Mouse (Mus musculus) midbrain, embryonic 15.5 days (tissue): ENCODE data around the gene Upk3a. TPM values are rescaled to one million over a fixed set of nuclear protein-coding genes. Genes with fewer than 3 reads are reported as not detected.

Experiments
- ATAC-seq: fragments of 200-750 bp; cut with Nextera tagmentation; replicated peaks from 2 replicates; pipeline ENCODE4 v1.8.0; 2017; ENCODE audit warnings: moderate TSS enrichment
- H3K27ac ChIP-seq: fragments of 300-500 bp; sonication (generic); 2 replicates; pipeline ENCODE4 v1.5.1; 2015; ENCODE audit warnings: mild to moderate bottlenecking, inconsistent platforms
- H3K27me3 ChIP-seq: fragments of 300-500 bp; sonication (generic); replicated peaks from 2 replicates; pipeline ENCODE4 v1.6.1; 2015; ENCODE audit warnings: inconsistent platforms
- H3K36me3 ChIP-seq: fragments of 300-500 bp; sonication (generic); replicated peaks from 2 replicates; pipeline ENCODE4 v1.6.1; 2015; ENCODE audit warnings: inconsistent platforms
- H3K4me1 ChIP-seq: fragments of 300-500 bp; sonication (generic); 2 replicates; pipeline ENCODE4 v1.6.1; 2015; ENCODE audit warnings: inconsistent platforms
- H3K4me2 ChIP-seq: fragments of 300-500 bp; sonication (generic); 2 replicates; pipeline ENCODE4 v1.6.1; 2015; ENCODE audit warnings: inconsistent platforms, mild to moderate bottlenecking, moderate library complexity
- H3K4me3 ChIP-seq: fragments of 300-500 bp; sonication (generic); 2 replicates; pipeline ENCODE4 v1.5.1; 2015; ENCODE audit warnings: mild to moderate bottlenecking, inconsistent platforms
- H3K9ac ChIP-seq: fragments of 300-500 bp; sonication (generic); 2 replicates; pipeline ENCODE4 v1.6.1; 2015; ENCODE audit warnings: mild to moderate bottlenecking, inconsistent platforms
- H3K9me3 ChIP-seq: fragments of 300-500 bp; sonication (generic); 2 replicates; pipeline ENCODE4 v1.6.1; 2016; ENCODE audit warnings: inconsistent platforms
- WGBS: fragments of 180-500 bp; shearing (Covaris S2); methylation state at CpG from one replicate; pipeline ENCODE4 v1.1.7; 2015; ENCODE audit warnings: mixed read lengths; 5-methylcytosine and 5-hydroxymethylcytosine counted together
- polyA plus RNA-seq: library from polyadenylated mRNA; unstranded; fragments of >200 nt; fragmentation: Nextera tagmentation; extraction: Ambion mirVana; gene quantifications from 2 replicates; pipeline ENCODE4 v1.2.1, GENCODE M21; 2015

The Upk3a gene
- polyA plus RNA-seq, 1 experiment from 2014 or later = 0.83 TPM

DNA sequence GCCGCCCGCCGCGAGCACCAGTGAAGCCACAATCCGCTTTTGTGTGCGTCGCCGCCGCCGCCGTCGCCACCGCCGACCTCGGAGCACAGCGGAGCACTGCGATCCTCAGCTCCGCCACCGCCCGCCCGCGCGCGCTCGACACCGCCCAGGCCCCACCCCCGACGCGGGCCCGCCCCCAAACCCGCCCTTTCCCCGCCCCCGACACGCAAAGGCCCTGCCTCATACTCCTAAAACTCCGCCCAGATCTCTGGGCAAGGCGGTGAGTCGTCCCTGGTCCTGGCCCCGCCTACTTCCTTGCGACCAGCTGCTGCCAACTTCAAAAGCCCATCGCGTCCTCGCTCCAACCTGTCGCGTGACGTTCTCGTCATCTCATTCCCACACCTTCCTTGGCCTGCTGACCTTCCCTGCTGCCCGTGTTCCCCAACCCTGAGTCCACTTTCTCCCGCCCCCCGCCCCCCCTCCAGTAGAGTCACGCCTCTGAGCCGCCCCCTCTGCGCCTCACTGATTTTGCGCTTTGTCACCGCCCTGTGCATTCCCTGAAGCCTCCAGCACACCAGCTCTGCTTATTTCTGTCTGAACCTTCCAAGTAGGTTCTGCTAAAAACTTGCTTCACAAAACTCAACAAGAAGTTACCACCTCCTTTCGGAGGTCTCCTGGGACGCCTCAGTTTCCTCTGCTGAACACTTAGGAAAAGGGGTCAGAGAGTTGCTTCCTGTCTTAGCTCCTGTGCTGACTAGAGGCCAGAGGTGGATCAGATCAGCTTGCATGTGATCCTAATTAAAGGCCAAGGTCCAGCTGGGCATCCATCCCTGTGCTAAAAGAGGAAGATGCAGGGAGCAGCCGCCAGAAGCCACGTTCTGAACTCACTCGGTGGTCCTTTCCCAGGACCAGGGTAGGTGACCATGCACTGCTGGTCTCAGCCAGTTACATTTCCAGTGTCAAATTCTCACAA is 28.8 kb upstream of the Upk3a start, which contains the start of gene 5031439G07Rik:
5031439G07Rik (minus strand) TSS at position 678 of the 952 bp plus-strand sequence.
- ATAC-seq = peak; percentile 90
- WGBS = 2% methylated on average over 28 of the region's 59 CpGs
- H3K4me2 ChIP-seq = peak within 1 kb of the TSS; percentile 63
- H3K4me3 ChIP-seq = peak within 1 kb of the TSS; percentile 91
- peaks cover 37% of the 10 kb centered on the region for H3K4me1 ChIP-seq
- H3K9me3 ChIP-seq = no peaks in the 10 kb centered on the region
- no peaks in the 10 kb centered on the region for H3K36me3 ChIP-seq
- no peaks in the 10 kb centered on the region for H3K27me3 ChIP-seq
- peak within 1 kb of the TSS; percentile 81 for H3K27ac ChIP-seq
- H3K9ac ChIP-seq = peak within 1 kb of the TSS; percentile 93

DNA sequence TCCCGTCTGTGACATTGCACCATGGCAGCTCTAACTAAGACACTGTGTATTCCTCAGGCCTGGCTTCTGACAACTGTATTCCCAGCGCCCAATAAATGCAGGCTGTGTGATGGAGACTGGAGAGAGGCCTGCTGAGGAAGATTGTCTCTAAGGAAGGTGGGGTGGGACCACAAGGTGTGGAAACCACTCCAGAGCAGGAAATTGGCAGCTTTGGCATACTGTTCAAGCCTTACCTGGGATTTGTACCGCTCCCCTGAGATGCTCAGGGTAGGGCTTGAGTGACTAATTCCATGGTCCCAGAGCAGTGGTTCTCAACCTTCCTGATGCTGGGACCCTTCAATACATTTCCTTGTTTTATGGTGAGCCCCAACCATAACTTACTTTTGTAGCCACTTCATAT is 27.8 kb upstream of the Upk3a start:
- H3K4me1 ChIP-seq = peaks cover 32% of the 10 kb centered on the region
- no peaks in the 10 kb centered on the region for H3K27me3 ChIP-seq
- H3K36me3 ChIP-seq = no peaks in the 10 kb centered on the region
- no peaks in the 10 kb centered on the region for H3K9me3 ChIP-seq
- 62% methylated on average over 3 of the region's 3 CpGs for WGBS
- ATAC-seq = no peak
- no peak overlapping the region for H3K4me3 ChIP-seq
- no peak overlapping the region for H3K9ac ChIP-seq
- H3K27ac ChIP-seq = no peak overlapping the region
- H3K4me2 ChIP-seq = no peak overlapping the region

DNA sequence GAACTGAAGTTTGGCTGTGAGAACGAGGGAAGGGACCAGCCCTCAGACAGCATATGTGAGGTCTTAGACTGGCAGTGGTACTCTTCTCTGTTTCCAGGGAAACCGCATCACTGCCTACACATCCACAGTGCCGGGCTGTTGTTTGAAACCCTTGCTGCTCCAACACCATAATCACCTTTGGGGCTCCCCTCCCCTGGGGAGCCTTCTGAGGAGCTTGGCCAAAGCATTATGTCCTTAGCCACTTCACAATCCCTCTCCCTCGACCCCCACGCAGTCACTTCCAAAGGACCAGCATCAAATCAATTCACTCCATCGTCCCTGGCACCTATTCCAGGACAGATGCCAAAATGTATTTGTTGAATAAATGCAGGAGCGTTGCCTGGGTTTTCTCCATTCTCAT is 27.2 kb upstream of the Upk3a start:
- no peak overlapping the region for H3K9ac ChIP-seq
- H3K4me1 ChIP-seq = peaks cover 31% of the 10 kb centered on the region
- 28% methylated on average over 7 of the region's 7 CpGs for WGBS
- no peaks in the 10 kb centered on the region for H3K27me3 ChIP-seq
- H3K4me2 ChIP-seq = no peak overlapping the region
- H3K9me3 ChIP-seq = no peaks in the 10 kb centered on the region
- ATAC-seq = no peak
- H3K27ac ChIP-seq = no peak overlapping the region
- no peak overlapping the region for H3K4me3 ChIP-seq
- H3K36me3 ChIP-seq = no peaks in the 10 kb centered on the region

DNA sequence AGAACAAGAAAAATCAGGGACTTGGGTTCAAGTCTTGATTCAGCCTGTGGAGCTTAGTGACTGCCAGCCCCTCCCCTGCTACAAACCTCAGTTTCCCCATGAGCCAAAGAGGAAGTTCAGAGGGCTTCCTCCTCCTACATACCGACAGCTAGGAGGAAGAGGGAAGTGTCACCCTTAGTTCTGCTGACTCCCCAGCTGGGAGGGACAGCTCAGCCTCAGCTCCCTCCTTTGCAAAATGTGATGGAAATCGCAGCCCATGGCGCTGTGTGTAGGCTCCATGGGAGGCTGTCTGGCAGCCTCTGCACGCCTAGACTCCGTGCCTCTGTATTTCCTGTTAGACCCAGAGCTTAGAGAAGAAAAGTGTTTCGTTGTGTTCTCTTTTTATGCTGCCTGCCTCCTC is 22.4 kb upstream of the Upk3a start:
- no peak overlapping the region for H3K9ac ChIP-seq
- H3K4me3 ChIP-seq = no peak overlapping the region
- H3K36me3 ChIP-seq = no peaks in the 10 kb centered on the region
- no peaks in the 10 kb centered on the region for H3K27me3 ChIP-seq
- no peak overlapping the region for H3K4me2 ChIP-seq
- WGBS = 46% methylated on average over 6 of the region's 6 CpGs
- H3K9me3 ChIP-seq = no peaks in the 10 kb centered on the region
- ATAC-seq = no peak
- peaks cover 6% of the 10 kb centered on the region; the same call in 1 of the 2 replicates for H3K4me1 ChIP-seq
- no peak overlapping the region for H3K27ac ChIP-seq

DNA sequence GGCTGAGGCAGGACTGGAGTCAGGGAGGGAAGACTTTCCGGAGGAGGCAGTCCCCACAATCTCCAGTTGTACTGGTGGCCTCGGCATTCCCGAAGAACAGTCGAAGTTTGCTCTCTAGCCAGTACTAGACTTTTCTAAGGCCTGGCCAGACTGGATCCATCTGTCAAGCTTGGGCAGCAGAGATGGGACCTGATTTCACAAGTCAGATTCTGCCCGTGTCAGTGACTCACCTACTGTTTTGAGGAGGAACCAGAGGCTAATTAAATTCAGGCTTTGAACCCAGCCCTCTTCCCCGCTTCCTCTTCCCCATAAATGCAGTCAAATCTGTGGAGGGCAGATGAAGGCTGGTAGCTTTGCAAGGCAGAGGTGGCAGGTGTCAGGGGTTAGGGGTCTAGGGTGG is 21.9 kb upstream of the Upk3a start:
- peaks cover under 1% of the 10 kb centered on the region; the same call in 1 of the 2 replicates for H3K4me1 ChIP-seq
- H3K27me3 ChIP-seq = no peaks in the 10 kb centered on the region
- WGBS = 51% methylated on average over 6 of the region's 6 CpGs
- H3K4me3 ChIP-seq = no peak overlapping the region
- no peak overlapping the region for H3K4me2 ChIP-seq
- H3K27ac ChIP-seq = no peak overlapping the region
- H3K36me3 ChIP-seq = no peaks in the 10 kb centered on the region
- no peaks in the 10 kb centered on the region for H3K9me3 ChIP-seq
- no peak for ATAC-seq
- H3K9ac ChIP-seq = no peak overlapping the region

DNA sequence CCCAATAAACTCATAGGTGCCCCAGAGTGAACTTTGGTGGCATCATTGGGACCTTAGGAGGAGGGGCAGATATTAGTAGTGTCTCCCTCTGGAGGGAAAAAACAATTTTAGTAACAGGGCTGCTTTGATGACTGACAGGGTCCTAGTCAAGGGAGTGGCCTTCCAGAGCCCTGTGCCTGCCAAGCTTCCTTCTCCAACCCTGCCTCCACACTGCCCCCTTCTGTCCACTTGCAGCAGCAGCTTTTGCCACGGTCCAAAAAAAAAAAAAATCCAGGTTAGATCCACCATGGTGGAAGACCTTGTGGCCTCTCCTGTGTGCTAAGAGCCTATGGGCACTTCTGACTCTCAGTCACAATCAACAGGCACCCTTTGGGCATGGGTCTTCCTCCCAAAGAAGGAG is 21.0 kb upstream of the Upk3a start:
- whole genome bisulfite sequencing = 12% methylated on average over 1 of the region's 1 CpGs
- Histone ChIP-seq H3K36me3 (no peaks in the 10 kb centered on the region), H3K9ac (no peak overlapping the region), H3K4me3 (no peak overlapping the region), H3K4me1 (no peaks in the 10 kb centered on the region), H3K27ac (no peak overlapping the region), H3K9me3 (no peaks in the 10 kb centered on the region), H3K27me3 (no peaks in the 10 kb centered on the region), H3K4me2 (no peak overlapping the region)
- no peak for ATAC-seq

DNA sequence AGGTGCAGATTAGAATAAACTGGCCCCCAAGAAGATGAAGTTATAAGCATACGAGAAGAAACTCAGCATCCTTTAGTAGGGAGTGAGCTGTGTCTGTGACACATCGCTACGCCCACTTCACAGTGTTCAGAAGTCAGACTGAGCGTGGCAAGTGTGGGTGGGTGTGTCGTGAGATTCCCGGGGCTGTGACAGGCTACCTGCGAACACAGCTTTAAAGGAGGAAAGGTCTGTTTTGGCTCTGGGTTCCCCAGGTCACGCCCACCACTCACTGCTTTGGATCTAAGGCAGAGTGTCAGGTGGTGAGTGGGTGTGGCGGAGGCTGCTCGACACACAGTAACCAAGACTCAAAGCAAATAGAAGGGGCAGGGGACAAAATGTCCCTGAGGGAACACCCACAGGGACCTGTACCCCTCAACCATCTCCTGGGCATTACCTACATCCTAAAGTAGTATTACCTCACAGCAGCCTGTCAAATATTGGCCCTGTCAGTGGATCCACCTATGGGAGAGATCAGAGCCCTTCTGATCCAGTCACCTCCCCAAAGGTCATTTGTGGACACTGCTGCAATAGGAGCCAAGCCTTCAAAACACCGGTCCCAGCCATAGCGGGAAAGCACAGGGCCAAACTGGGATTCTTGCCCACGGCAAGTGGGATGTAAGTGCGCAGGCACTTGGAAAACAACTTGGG is 19.0 kb upstream of the Upk3a start:
- Histone ChIP-seq H3K9ac (no peak overlapping the region), H3K27me3 (0 out of 2 replicates have a peak, but pooled peaks cover 2% of the 10 kb centered on the region), H3K27ac (no peak overlapping the region), H3K4me2 (no peak overlapping the region), H3K36me3 (no peaks in the 10 kb centered on the region), H3K4me3 (no peak overlapping the region), H3K4me1 (0 out of 2 replicates have a peak, but pooled peaks cover 2% of the 10 kb centered on the region), H3K9me3 (no peaks in the 10 kb centered on the region)
- ATAC-seq = no peak
- WGBS = 72% methylated on average over 14 of the region's 14 CpGs

DNA sequence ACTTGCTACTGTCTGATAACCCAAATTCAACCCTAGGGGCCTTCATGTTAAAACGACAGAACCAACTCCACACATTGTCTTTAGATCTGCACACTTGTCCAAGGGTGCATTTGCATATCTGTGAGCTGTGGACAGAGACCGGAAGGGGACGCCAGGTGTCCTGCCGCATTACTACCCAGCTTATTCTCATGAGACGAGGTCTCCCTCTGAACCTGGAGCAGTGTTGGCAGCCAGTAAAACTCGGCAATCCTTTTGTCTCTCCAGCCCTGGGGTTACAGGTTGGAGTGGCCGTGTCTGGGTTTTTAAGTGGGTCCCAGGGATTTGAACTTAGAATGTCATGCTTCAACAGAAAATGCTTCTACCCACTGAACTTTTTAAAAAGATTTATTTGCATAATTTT is 17.0 kb upstream of the Upk3a start:
- Histone ChIP-seq H3K9me3 (no peaks in the 10 kb centered on the region), H3K4me2 (no peak overlapping the region), H3K4me1 (0 out of 2 replicates have a peak, but pooled peaks cover 2% of the 10 kb centered on the region), H3K27ac (no peak overlapping the region), H3K4me3 (no peak overlapping the region), H3K9ac (no peak overlapping the region), H3K36me3 (no peaks in the 10 kb centered on the region), H3K27me3 (0 out of 2 replicates have a peak, but pooled peaks cover 2% of the 10 kb centered on the region)
- WGBS = 59% methylated on average over 7 of the region's 7 CpGs
- no peak for ATAC-seq

DNA sequence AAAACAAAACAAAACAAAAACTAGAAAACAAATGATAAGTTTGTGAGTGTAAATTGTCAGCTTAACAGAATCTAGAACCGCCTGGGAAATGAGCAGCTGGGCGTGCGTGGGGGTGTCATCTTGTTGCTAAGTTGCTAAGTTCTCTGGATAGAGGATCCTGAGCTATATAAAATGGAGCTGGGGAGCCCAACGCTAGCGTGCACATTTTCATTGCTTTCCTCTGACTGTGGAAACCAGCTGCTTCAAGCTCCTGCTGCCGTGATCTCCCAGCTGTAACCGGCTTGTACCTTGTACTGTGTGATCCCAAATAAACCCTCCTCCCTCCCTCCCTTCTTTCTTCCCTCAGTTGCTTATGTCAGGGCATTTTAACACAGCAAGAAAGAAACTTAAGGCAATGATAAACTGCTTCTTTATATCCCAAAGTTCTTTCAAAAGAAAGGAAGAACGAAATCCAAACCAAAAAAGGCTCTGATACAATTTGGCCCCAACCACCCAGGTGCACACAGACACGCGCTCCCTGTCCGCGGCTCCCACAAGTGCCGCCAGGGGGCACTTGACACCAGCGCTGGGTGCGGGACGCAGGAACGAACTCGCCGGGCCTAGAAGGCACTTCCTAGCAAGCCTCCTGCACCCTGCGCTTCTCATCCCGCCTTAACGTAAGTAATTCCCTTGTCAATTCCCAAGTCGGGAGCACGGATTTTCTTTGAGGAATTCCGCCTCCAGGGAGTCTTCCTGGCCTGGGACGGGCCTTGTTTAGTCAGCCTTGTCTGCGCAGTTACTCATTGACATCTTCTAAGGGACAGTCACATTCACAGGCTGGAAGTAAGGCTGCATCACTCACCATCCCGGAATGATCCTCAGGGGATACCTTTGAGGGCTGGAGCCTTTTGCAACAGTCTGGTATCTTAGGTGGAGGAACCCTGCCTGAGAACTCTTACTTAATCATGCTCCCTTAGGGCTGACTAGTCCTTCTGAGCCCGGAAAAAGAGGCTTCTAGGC is 15.7 kb upstream of the Upk3a start:
- Histone ChIP-seq H3K27ac (no peak overlapping the region), H3K9me3 (no peaks in the 10 kb centered on the region), H3K4me3 (no peak overlapping the region), H3K4me2 (no peak overlapping the region), H3K4me1 (0 out of 2 replicates have a peak, but pooled peaks cover 2% of the 10 kb centered on the region), H3K9ac (no peak overlapping the region), H3K36me3 (no peaks in the 10 kb centered on the region), H3K27me3 (0 out of 2 replicates have a peak, but pooled peaks cover 2% of the 10 kb centered on the region)
- ATAC-seq = no peak
- 18% methylated on average over 29 of the region's 29 CpGs for WGBS

DNA sequence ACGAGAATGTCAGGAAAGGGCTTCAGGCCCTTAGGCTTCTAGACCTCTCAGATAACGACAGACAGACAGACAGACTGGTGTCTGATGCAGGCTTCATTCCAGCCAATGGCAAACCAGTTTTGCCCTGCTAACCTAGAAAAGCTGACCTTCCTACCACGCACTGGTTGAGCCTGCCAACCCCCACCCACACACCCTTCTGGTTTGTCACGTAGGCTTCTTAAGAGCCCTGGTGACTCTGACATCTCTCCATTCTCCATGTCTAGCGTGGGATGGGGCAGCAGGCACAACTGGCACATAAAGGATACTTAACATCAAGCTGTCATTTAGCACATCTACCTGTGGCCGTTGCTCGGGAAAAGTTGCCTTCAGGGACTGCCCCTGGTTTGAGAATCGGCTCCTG is 7.3 kb upstream of the Upk3a start:
- H3K4me3 ChIP-seq = no peak overlapping the region
- H3K27me3 ChIP-seq = no peaks in the 10 kb centered on the region
- no peaks in the 10 kb centered on the region for H3K36me3 ChIP-seq
- H3K9me3 ChIP-seq = no peaks in the 10 kb centered on the region
- no peak overlapping the region for H3K27ac ChIP-seq
- H3K9ac ChIP-seq = no peak overlapping the region
- WGBS = 86% methylated on average over 8 of the region's 8 CpGs
- ATAC-seq = no peak
- no peak overlapping the region for H3K4me2 ChIP-seq
- H3K4me1 ChIP-seq = 0 out of 2 replicates have a peak, but pooled peaks cover 3% of the 10 kb centered on the region

DNA sequence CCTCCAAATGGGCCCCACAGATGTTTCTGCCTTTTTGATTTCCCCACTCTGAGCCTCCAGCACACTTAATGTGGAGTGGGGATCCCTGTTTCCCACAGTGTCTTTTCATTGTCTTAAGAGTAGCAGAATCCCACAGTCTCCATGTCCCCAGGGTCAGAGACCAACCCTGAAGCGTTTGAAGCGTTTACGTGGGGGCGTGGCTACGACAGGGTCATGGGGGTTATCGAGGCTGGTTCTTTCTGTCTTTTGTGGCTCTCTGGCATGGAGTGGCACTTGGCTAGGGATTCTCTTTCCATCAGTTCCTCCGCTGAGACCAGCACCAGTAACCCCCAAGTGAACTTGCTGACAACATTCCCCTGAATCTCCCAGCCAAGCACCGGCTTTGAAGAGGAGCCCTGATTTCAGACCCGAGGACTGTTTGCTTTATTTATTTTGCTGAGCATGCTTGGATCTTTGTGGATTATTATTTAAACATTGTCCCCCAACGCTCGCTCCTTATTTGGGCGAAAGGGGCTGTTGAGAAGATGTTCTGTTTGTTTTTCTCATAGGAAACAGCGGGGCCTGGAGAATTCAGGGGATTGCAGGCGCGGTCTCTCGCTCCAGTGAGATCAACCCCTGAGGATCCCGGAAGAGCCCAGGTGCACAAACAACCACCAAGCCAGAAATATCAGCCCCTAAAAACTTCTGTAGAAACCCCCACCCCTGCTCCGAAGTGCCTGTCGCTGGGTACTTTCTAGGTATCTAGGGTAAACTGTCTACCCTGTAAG is 4.9 kb upstream of the Upk3a start:
- no peak for ATAC-seq
- WGBS = 43% methylated on average over 19 of the region's 19 CpGs
- no peak overlapping the region for H3K27ac ChIP-seq
- H3K4me2 ChIP-seq = no peak overlapping the region
- peaks cover 9% of the 10 kb centered on the region for H3K4me1 ChIP-seq
- no peak overlapping the region for H3K4me3 ChIP-seq
- no peaks in the 10 kb centered on the region for H3K9me3 ChIP-seq
- H3K27me3 ChIP-seq = 0 out of 2 replicates have a peak, but pooled peaks cover under 1% of the 10 kb centered on the region
- H3K36me3 ChIP-seq = no peaks in the 10 kb centered on the region
- no peak overlapping the region for H3K9ac ChIP-seq
